Mouse (Mus musculus): ENCODE measurements around the gene Papss2. TPM values are rescaled to one million over a fixed set of nuclear protein-coding genes. Genes with fewer than 3 reads are reported as not detected.
"Not testable (repeated sequence)": the region's sequence is repeated elsewhere in the genome, so short reads cannot be mapped to it uniquely, and the experiment has no call there.

Gene Papss2
- polyA plus RNA-seq, 1 experiment from 2014 or later, result 2.0 TPM

DNA sequence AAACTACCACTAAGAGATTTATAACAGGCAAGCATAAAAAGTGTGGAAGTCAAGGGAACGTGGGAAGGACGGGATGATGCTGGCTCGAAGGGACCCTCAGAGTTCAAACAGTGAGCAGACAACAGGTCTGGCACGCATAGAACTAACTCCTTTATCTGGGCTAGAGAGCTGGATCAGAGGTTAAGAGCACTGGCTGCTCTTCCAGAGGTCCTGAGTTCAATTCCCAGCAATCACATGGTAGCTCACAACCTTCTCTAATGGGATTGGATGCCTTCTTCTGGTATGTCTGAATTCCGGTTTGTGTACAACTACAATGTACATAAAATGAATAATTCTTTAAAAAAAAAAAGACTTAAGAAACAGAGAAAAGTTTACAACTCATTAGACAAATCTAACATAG, 87.5 kb downstream of the Papss2 start:
- WGBS (ENCODE audit: insufficient replicate concordance), result 79% methylated on average over 5 of the region's 5 CpGs
- no peak overlapping the region for H3K4me2 ChIP-seq
- no peaks in the 10 kb centered on the region for H3K27me3 ChIP-seq (replicated peaks)
- ATAC-seq, result no peak
- peaks cover 63% of the 10 kb centered on the region for H3K36me3 ChIP-seq
- H3K9ac ChIP-seq, result no peak overlapping the region
- H3K27ac ChIP-seq, result no peak overlapping the region
- H3K4me3 ChIP-seq, result no peak overlapping the region
- H3K4me1 ChIP-seq, result peaks cover 4% of the 10 kb centered on the region
- H3K9me3 ChIP-seq (replicated peaks), result no peaks in the 10 kb centered on the region

DNA sequence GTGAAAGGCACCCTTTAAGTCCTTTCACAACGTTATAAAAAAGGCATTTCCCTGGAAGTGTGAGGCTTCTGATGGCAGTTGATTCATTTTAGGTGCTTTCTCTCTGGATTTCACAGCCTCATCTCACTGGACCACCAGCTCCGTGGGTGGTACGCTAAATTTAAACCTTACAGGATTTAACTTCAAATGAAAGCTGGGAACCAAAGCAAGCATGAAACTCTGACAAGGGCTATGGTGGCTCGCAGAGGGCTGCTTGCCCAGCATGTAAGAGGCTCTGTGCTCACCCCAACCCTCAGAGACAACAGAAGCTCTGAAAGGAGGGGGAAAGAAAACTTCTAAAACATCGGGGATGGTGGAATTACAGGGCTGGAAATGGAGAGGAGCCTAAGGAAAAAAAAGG, 92.1 kb downstream of the Papss2 start:
- Histone ChIP-seq H3K9me3 (replicated peaks) (no peaks in the 10 kb centered on the region), H3K4me3 (no peak overlapping the region), H3K36me3 (peaks cover 56% of the 10 kb centered on the region), H3K27ac (no peak overlapping the region), H3K4me2 (no peak overlapping the region), H3K9ac (peak overlapping the region; percentile 35; the same call in 1 of the 2 replicates), H3K27me3 (replicated peaks) (no peaks in the 10 kb centered on the region), H3K4me1 (peaks cover 11% of the 10 kb centered on the region)
- 82% methylated on average over 5 of the region's 5 CpGs for WGBS (ENCODE audit: insufficient replicate concordance)
- ATAC-seq, result no peak

DNA sequence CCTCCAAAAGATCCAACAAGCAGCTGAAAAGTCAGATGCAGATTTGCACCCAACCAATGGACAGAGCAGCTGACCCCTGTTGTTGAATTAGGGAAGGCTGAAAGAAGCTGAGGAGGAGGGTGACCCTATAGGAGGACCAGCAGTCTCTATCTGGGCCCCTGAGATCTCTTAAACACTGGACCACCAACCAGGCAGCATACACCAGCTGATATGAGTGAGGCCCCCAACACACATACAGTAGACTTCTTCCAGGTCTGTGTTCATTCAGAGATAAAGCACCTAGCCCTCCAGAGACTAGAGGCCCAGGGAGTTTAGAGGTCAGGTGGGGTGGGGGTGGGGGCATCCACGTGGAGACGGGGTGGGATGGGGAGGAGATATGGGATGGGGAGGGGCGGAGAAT, 92.6 kb downstream of the Papss2 start:
- H3K4me3 ChIP-seq; H3K27ac ChIP-seq; H3K27me3 ChIP-seq (replicated peaks); H3K9me3 ChIP-seq (replicated peaks); H3K4me2 ChIP-seq: not testable (repeated sequence)
- Histone ChIP-seq H3K9ac (peak overlapping the region; percentile 35; the same call in 1 of the 2 replicates), H3K36me3 (peaks cover 56% of the 10 kb centered on the region), H3K4me1 (peaks cover 11% of the 10 kb centered on the region)
- 57% methylated on average over 3 of the region's 3 CpGs for WGBS (ENCODE audit: insufficient replicate concordance)
- peak; percentile 57; the same call in 1 of the 2 replicates for ATAC-seq

DNA sequence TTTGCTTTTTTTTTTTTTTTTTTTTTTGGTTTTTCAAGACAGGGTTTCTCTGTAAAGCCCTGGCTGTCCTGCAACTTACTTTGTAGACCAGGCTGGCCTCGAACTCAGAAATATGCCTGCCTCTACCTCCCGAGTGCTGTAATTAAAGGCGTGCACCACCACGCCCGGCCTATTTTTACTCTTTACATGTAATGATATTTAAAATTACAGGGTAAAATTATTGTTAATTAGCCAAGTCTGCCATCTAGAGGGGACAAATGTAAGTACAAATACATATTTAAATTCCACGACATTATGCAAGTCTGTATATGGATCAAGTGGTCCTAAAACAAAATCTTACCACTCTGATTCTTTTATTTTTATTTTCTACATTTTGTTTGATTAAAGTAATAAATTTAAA, 94.1 kb downstream of the Papss2 start:
- ATAC-seq, result no peak
- peaks cover 62% of the 10 kb centered on the region for H3K36me3 ChIP-seq
- H3K4me1 ChIP-seq, result peaks cover 11% of the 10 kb centered on the region
- no peak overlapping the region for H3K27ac ChIP-seq
- no peak overlapping the region for H3K4me2 ChIP-seq
- no peak overlapping the region for H3K4me3 ChIP-seq
- H3K27me3 ChIP-seq (replicated peaks), result no peaks in the 10 kb centered on the region
- no peak overlapping the region for H3K9ac ChIP-seq
- H3K9me3 ChIP-seq (replicated peaks), result no peaks in the 10 kb centered on the region
- 55% methylated on average over 6 of the region's 6 CpGs for WGBS (ENCODE audit: insufficient replicate concordance)

DNA sequence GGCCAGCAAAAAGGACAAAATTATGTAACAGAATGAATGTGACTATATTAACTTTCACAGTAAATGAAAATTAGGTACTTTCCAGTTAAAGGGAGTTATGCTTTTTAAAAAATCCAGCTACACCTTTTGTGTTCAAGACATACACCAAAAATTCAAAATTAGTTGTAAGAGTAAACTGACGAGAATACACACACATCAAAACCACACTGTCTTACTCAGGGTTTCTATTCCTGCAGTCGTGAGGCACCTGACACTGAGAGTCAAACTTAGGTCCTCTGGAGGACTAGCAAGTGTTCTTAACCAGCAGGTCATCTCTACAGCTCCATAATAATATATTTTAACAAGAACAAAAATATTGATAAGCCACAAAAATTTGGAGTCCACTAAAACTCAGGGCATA, 101.1 kb downstream of the Papss2 start:
- Histone ChIP-seq H3K36me3 (peaks cover 87% of the 10 kb centered on the region), H3K4me2 (no peak overlapping the region), H3K4me3 (no peak overlapping the region), H3K4me1 (no peaks in the 10 kb centered on the region), H3K9me3 (replicated peaks) (no peaks in the 10 kb centered on the region), H3K9ac (no peak overlapping the region), H3K27ac (no peak overlapping the region), H3K27me3 (replicated peaks) (no peaks in the 10 kb centered on the region)
- WGBS (ENCODE audit: insufficient replicate concordance), result 83% methylated on average over 2 of the region's 2 CpGs
- ATAC-seq, result no peak

DNA sequence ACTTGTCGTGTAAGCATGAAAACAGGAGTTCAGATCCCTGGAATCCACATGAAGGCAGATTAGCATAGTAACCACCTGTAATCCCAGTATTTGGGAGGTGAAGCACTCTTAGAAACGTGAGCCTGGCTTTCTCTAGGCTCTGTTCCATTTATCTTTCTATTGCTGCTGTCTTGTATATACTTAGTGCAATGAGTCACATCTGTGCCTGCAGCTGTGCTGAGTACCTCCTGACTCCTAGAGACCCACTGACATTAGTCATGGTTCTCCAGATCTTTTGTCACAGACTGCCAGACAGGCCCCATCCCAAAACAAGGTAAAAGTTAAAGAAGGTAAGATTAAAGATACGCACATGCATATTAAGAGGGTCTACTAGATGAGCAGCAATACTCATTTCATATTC, 106.6 kb downstream of the Papss2 start:
- H3K36me3 ChIP-seq, result peaks cover 81% of the 10 kb centered on the region
- no peak for ATAC-seq
- no peak overlapping the region for H3K4me2 ChIP-seq
- no peak overlapping the region for H3K27ac ChIP-seq
- H3K9me3 ChIP-seq (replicated peaks), result no peaks in the 10 kb centered on the region
- 74% methylated on average over 3 of the region's 3 CpGs for WGBS (ENCODE audit: insufficient replicate concordance)
- H3K27me3 ChIP-seq (replicated peaks), result no peaks in the 10 kb centered on the region
- H3K4me3 ChIP-seq, result no peak overlapping the region
- no peak overlapping the region for H3K9ac ChIP-seq
- H3K4me1 ChIP-seq, result no peaks in the 10 kb centered on the region

DNA sequence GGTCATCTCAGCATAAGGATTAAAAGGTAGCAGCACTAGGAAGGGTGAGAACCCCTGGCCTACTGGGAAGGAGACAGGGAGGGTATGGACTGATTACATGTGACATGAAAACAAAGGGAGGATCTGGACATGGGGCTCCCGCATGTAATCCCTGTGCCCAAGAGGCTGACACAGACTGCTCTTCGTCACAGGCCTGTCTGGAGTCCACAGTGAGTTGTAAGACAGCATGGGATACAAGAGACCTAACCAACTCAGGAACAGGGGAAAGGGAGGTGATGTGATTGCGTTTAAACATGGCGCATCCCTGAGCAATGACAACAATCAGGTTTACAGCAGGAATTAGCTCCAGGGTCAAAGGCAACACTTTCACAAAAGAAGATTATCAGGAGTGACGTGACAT, 113.4 kb downstream of the Papss2 start:
- peaks cover 33% of the 10 kb centered on the region for H3K36me3 ChIP-seq
- H3K4me1 ChIP-seq, result peaks cover 26% of the 10 kb centered on the region
- no peak overlapping the region for H3K4me3 ChIP-seq
- no peak for ATAC-seq
- 77% methylated on average over 5 of the region's 5 CpGs for WGBS (ENCODE audit: insufficient replicate concordance)
- H3K9ac ChIP-seq, result no peak overlapping the region
- H3K4me2 ChIP-seq, result no peak overlapping the region
- H3K9me3 ChIP-seq (replicated peaks), result no peaks in the 10 kb centered on the region
- H3K27me3 ChIP-seq (replicated peaks), result no peaks in the 10 kb centered on the region
- H3K27ac ChIP-seq, result no peak overlapping the region

DNA sequence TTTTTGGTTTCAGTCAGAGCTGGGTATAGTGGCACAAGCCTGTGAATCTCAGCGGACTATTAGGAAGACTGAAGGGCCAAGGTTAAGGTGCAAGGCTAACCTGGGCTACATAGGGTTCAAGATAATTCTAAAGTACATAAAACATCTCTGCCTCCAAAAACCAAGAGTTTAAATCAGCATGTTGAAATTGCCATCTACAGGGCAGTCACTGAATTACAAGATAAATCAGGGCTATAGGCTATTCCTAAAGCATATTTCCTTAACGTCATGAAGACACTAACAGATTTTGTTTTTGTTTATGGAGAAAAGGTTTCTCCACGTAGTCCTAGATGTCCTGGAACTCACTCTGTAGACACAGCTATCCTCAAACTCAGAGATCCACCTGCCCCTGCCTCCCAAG, 114.7 kb downstream of the Papss2 start:
- H3K9me3 ChIP-seq (replicated peaks), result no peaks in the 10 kb centered on the region
- ATAC-seq, result no peak
- 57% methylated on average over 3 of the region's 3 CpGs for WGBS (ENCODE audit: insufficient replicate concordance)
- H3K9ac ChIP-seq, result no peak overlapping the region
- no peak overlapping the region for H3K27ac ChIP-seq
- peaks cover 35% of the 10 kb centered on the region for H3K4me1 ChIP-seq
- no peak overlapping the region for H3K4me3 ChIP-seq
- H3K27me3 ChIP-seq (replicated peaks), result no peaks in the 10 kb centered on the region
- peak overlapping the region; percentile 85 for H3K4me2 ChIP-seq
- peaks cover 20% of the 10 kb centered on the region for H3K36me3 ChIP-seq

DNA sequence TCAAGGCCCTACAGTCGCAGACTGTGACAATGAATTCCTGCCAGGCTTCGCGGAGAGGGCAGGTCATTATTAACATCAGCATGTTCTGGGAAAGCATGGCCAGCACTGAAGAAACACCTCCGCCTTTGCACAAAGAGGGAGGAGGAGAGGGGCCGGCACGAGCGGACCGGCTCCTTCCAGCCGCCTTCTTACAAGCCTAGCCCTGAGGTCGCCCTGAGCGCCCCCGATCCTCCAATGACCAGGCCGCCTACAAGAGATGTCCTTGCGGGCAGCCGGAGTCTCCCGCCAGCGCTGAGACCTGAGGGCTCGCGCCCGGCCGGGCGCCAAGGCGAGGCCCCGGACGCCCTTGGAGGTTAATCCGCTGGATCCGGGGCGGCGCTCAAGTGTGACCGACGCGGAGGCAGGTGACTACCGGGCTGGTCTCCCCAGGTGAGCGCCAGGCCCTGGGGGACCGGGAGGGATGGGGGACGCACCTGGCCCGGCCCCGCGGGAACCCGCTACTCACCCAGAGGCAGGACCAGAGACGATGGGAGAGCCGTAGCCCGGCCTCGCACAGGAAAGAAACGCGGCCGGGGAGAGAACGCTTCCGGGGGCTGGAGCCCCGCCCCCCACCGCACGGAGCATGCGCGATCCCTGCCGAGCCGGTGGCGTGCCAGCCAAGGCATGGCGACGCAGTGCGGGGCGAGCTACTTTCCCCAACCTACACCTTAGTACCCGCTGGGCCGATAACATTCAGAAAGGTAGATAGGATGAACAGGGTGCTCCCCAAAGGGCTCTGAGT, 116.4 kb downstream of the Papss2 start:
- peak; percentile 97 for ATAC-seq
- Histone ChIP-seq H3K4me2 (peak overlapping the region; percentile 85), H3K9ac (peak overlapping the region; percentile 85), H3K27ac (peak overlapping the region; percentile 81), H3K4me1 (peaks cover 35% of the 10 kb centered on the region), H3K27me3 (replicated peaks) (no peaks in the 10 kb centered on the region), H3K4me3 (peak overlapping the region; percentile 89), H3K36me3 (peaks cover 8% of the 10 kb centered on the region; the same call in 1 of the 2 replicates), H3K9me3 (replicated peaks) (no peaks in the 10 kb centered on the region)
- WGBS (ENCODE audit: insufficient replicate concordance), result under 1% methylated on average over 62 of the region's 63 CpGs

DNA sequence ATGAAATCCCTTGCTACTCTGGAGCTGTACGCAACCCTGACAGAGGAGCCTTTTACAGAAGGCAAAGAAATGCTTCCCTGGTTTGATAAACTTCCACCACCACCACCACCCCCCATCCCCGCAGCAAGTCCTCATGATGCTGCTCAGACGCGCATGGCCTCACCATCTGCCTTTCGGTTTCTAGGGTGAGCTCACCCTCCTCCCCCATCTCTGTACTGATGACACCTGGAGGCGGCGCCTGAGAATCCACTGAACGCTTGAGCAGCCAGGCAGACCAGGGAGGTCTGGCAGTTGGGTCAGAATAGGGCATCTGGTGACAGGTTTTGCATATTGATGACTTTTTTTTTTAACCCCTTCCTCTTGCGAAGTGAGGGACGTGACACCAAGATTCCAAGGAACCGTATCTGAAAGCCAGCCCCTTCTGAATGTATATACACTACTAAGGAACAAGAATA, 117.0 kb downstream of the Papss2 start:
- Histone ChIP-seq H3K27me3 (replicated peaks) (no peaks in the 10 kb centered on the region), H3K4me2 (peak overlapping the region; percentile 85), H3K4me3 (peak overlapping the region; percentile 89), H3K4me1 (peaks cover 35% of the 10 kb centered on the region), H3K9ac (peak overlapping the region; percentile 85), H3K27ac (peak overlapping the region; percentile 81), H3K36me3 (peaks cover 8% of the 10 kb centered on the region; the same call in 1 of the 2 replicates), H3K9me3 (replicated peaks) (no peaks in the 10 kb centered on the region)
- 3% methylated on average over 11 of the region's 11 CpGs for WGBS (ENCODE audit: insufficient replicate concordance)
- peak; percentile 79 for ATAC-seq

DNA sequence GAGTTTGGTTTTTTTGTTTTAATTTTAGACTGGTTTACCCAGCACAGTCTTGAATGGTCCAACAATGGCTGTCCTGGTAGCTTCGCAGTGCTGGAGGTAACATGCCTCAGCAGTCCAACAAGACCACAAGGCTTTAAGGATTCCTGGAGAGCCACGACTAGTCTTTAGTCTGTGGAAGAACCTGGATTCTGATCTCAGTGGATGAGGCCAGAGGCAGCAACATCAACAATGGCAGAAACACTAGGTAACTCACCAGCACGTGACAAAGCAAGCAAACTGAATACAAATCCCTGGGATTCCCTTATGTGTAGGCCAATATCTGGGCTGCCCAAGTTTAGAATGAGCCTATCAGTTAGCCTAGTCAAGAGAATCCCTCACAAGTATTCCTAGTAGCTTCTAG, 117.9 kb downstream of the Papss2 start:
- H3K36me3 ChIP-seq, result peaks cover 8% of the 10 kb centered on the region; the same call in 1 of the 2 replicates
- 82% methylated on average over 3 of the region's 3 CpGs for WGBS (ENCODE audit: insufficient replicate concordance)
- H3K27ac ChIP-seq, result no peak overlapping the region
- H3K4me2 ChIP-seq, result peak overlapping the region; percentile 85; the same call in 1 of the 2 replicates
- H3K27me3 ChIP-seq (replicated peaks), result no peaks in the 10 kb centered on the region
- no peak overlapping the region for H3K4me3 ChIP-seq
- peaks cover 35% of the 10 kb centered on the region for H3K4me1 ChIP-seq
- H3K9me3 ChIP-seq (replicated peaks), result no peaks in the 10 kb centered on the region
- H3K9ac ChIP-seq, result no peak overlapping the region
- ATAC-seq, result no peak

DNA sequence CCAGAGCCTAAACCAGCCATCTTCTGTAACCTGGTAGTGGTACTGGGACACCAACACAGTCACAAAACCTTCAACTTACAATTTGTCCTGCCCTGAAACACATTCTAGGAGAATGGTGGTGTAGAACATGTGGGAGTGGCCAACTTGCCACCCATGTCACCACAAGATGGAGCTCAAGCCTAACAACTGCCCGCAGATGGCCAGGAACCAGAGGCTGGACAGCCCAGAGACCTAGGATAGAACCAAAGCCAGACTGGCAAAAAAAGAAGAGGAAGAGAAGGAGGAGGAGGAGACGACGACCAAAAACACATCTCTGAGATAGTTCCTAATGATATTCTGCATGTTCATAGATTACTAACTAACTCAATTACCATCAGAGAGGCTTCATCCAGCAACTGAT, 119.6 kb downstream of the Papss2 start:
- H3K27me3 ChIP-seq (replicated peaks), result no peaks in the 10 kb centered on the region
- ATAC-seq, result no peak

More for the DNA sequence above, 119.6 kb downstream of the Papss2 start:
- Histone ChIP-seq H3K4me1 (peaks cover 32% of the 10 kb centered on the region), H3K27ac (no peak overlapping the region), H3K4me3 (no peak overlapping the region), H3K9ac (no peak overlapping the region), H3K36me3 (no peaks in the 10 kb centered on the region), H3K9me3 (replicated peaks) (no peaks in the 10 kb centered on the region), H3K4me2 (no peak overlapping the region)
- WGBS (ENCODE audit: insufficient replicate concordance), result 7% methylated on average over 3 of the region's 3 CpGs

Measured in liver, embryonic 12.5 days (tissue).